Mouse (Mus musculus): ENCODE measurements around the gene Akap1.

DNA sequence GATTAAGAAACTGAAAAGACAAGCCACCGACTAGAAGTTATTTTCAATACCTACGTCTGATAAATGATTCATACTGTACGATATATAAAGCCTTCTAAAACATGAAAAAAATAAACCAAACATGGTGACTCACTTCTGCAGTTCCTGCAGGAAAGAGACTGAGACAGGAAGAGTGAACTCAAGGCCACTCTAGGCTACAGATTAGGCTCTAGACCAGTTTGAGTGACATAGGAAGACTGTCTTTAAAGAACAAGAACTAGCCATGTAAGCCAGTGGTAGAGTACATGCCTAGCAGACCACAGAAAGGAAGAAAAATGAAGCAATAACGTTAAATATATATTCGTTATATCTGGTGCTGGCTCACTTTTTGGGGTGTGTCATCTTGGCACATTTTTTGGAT, 81.9 kb downstream of the Akap1 start:
- TF ChIP-seq POLR2A (IDR thresholded peaks at IDR 0.05; ENCODE audit: insufficient read depth, low read depth, low read length) (no peak), EP300 (IDR thresholded peaks at IDR 0.05; ENCODE audit: insufficient read depth, low read depth, low read length) (no peak)

Measured in heart, adult 2 months (tissue).